Mouse (Mus musculus) CH12.LX (cell line): Measurements from ENCODE around the gene Ndufs6. TPM values are rescaled to one million over a fixed set of nuclear protein-coding genes. Genes with fewer than 3 reads are reported as not detected.

ENCODE experiments used
- DNase-seq: peaks from one replicate; pipeline ENCODE4 v3.0.0-alpha.2; 2013; ENCODE audit errors: extremely low read depth
- H3K27ac ChIP-seq: 2 replicates; pipeline ENCODE4 v1.5.1; 2012; ENCODE audit warnings: low read depth, mild to moderate bottlenecking, control low read depth, moderate library complexity; ENCODE audit not compliant: insufficient read depth
- H3K27me3 ChIP-seq: replicated peaks from 2 replicates; pipeline ENCODE3; 2012; ENCODE audit warnings: inconsistent platforms
- H3K36me3 ChIP-seq, 2 experiments: replicated peaks in 1 of 2; 2 replicates each; pipeline versions ENCODE3 to v1.6.1; 2012; ENCODE audit warnings: inconsistent platforms in 1 of 2, low read length in 1 of 2, mild to moderate bottlenecking in 1 of 2, mixed read lengths in 1 of 2, moderate library complexity in 1 of 2; ENCODE audit not compliant: control insufficient read depth in 1 of 2, insufficient read depth in 1 of 2
- H3K4me1 ChIP-seq, 2 experiments: 2 replicates each; pipeline ENCODE4 v1.6.1; 2012; ENCODE audit warnings: inconsistent platforms in 1 of 2, moderate library complexity in 1 of 2; ENCODE audit not compliant: insufficient read depth in 2 of 2, control insufficient read depth in 1 of 2
- H3K4me2 ChIP-seq: 2 replicates; pipeline ENCODE4 v1.6.1; 2012; ENCODE audit warnings: low read depth, mild to moderate bottlenecking, control low read depth; ENCODE audit not compliant: poor library complexity, insufficient read depth, severe bottlenecking
- H3K4me3 ChIP-seq, 3 experiments: fragments of 150-350 bp in 1 of 3; sonication (generic) in 1 of 3; replicated peaks in 1 of 3; 2 replicates each; pipeline versions ENCODE3 to v1.5.1; 2011 to 2012; ENCODE audit warnings: low read depth in 2 of 3, low read length in 2 of 3, mild to moderate bottlenecking in 2 of 3, moderate library complexity in 2 of 3, control low read depth in 1 of 3, improper control_type of control experiment in 1 of 3, inconsistent platforms in 1 of 3, mixed read lengths in 1 of 3; ENCODE audit not compliant: poor library complexity in 1 of 3
- H3K79me2 ChIP-seq: replicated peaks from 2 replicates; pipeline ENCODE4 v1.6.1; 2012; ENCODE audit warnings: mild to moderate bottlenecking, moderate library complexity; ENCODE audit not compliant: control insufficient read depth, poor library complexity, insufficient read depth, severe bottlenecking; ENCODE audit errors: extremely low read depth
- H3K9ac ChIP-seq: 2 replicates; pipeline ENCODE4 v1.6.1; 2012; ENCODE audit warnings: low read depth, mild to moderate bottlenecking, control low read depth, moderate library complexity; ENCODE audit not compliant: insufficient read depth
- H3K9me3 ChIP-seq: replicated peaks from 2 replicates; pipeline ENCODE3; 2012; ENCODE audit warnings: low read length, inconsistent platforms, mixed read lengths
- CHD2 ChIP-seq: IDR thresholded peaks from 2 replicates; pipeline ENCODE4 v1.6.1; 2011; ENCODE audit warnings: low read length, improper control_type of control experiment
- CTCF ChIP-seq, 2 experiments: IDR thresholded peaks in 1 of 2; conservative IDR thresholded peaks in 1 of 2; 2 replicates each; pipeline ENCODE4 v1.5.1; 2011 to 2012; ENCODE audit warnings: low read depth in 2 of 2, low read length in 2 of 2, improper control_type of control experiment in 1 of 2, inconsistent platforms in 1 of 2, mild to moderate bottlenecking in 1 of 2, moderate library complexity in 1 of 2
- ELF1 ChIP-seq: IDR thresholded peaks from 2 replicates; pipeline ENCODE4 v1.6.1; 2014; ENCODE audit warnings: low read depth, mild to moderate bottlenecking, inconsistent platforms, low read length, improper control_type of control experiment
- EP300 ChIP-seq: IDR thresholded peaks from 2 replicates; pipeline ENCODE4 v1.6.1; 2011; ENCODE audit warnings: low read length, improper control_type of control experiment
- GABPA ChIP-seq: IDR thresholded peaks from 2 replicates; pipeline ENCODE4 v1.6.1; 2012; ENCODE audit warnings: low read depth, low read length, improper control_type of control experiment, inconsistent platforms; ENCODE audit not compliant: insufficient replicate concordance
- HCFC1 ChIP-seq: IDR thresholded peaks from 2 replicates; pipeline ENCODE4 v1.6.1; 2012; ENCODE audit warnings: low read depth, mild to moderate bottlenecking, inconsistent platforms, low read length, improper control_type of control experiment
- IRF4 ChIP-seq: IDR thresholded peaks from 2 replicates; pipeline ENCODE4 v1.6.1; 2014; ENCODE audit warnings: low read depth, mild to moderate bottlenecking, inconsistent platforms, low read length, improper control_type of control experiment
- JUND ChIP-seq: conservative IDR thresholded peaks from 2 replicates; pipeline ENCODE4 v1.6.1; 2011; ENCODE audit warnings: low read depth, low read length, improper control_type of control experiment
- KAT2A ChIP-seq: IDR thresholded peaks from 2 replicates; pipeline ENCODE4 v1.6.1; 2012; ENCODE audit warnings: low read length, improper control_type of control experiment, inconsistent platforms; ENCODE audit not compliant: insufficient replicate concordance
- MAFK ChIP-seq: IDR thresholded peaks from 2 replicates; pipeline ENCODE4 v1.6.1; 2011; ENCODE audit warnings: low read length, improper control_type of control experiment; ENCODE audit not compliant: insufficient replicate concordance
- MAZ ChIP-seq: IDR thresholded peaks from 2 replicates; pipeline ENCODE4 v1.6.1; 2012; ENCODE audit warnings: low read depth, mild to moderate bottlenecking, inconsistent platforms, low read length, improper control_type of control experiment, moderate library complexity
- MEF2A ChIP-seq: IDR thresholded peaks from 2 replicates; pipeline ENCODE4 v1.6.1; 2014; ENCODE audit warnings: low read depth, mild to moderate bottlenecking, inconsistent platforms, low read length, improper control_type of control experiment, borderline replicate concordance
- NELFE ChIP-seq: IDR thresholded peaks from 2 replicates; pipeline ENCODE4 v1.6.1; 2011; ENCODE audit warnings: low read depth, low read length, improper control_type of control experiment
- PAX5 ChIP-seq: IDR thresholded peaks from 2 replicates; pipeline ENCODE4 v1.6.1; 2012; ENCODE audit warnings: low read length, inconsistent platforms, mixed read lengths
- POLR2A ChIP-seq: IDR thresholded peaks from 2 replicates; pipeline ENCODE4 v1.6.1; 2011; ENCODE audit warnings: low read depth, mild to moderate bottlenecking, improper control_type of control experiment, low read length
- RAD21 ChIP-seq: IDR thresholded peaks from 2 replicates; pipeline ENCODE4 v1.6.1; 2011; ENCODE audit warnings: low read depth, mild to moderate bottlenecking, low read length, improper control_type of control experiment, moderate library complexity
- RCOR1 ChIP-seq: conservative IDR thresholded peaks from 2 replicates; pipeline ENCODE4 v1.6.1; 2012; ENCODE audit warnings: low read depth, mild to moderate bottlenecking, inconsistent platforms, low read length, improper control_type of control experiment
- SIN3A ChIP-seq: IDR thresholded peaks from 2 replicates; pipeline ENCODE4 v1.6.1; 2012; ENCODE audit warnings: low read length, improper control_type of control experiment, inconsistent platforms
- SMC3 ChIP-seq: IDR thresholded peaks from 2 replicates; pipeline ENCODE4 v1.6.1; 2011; ENCODE audit warnings: low read depth, low read length, improper control_type of control experiment
- TBP ChIP-seq: conservative IDR thresholded peaks from 2 replicates; pipeline ENCODE4 v1.6.1; 2011; ENCODE audit warnings: low read depth, low read length, improper control_type of control experiment
- UBTF ChIP-seq: IDR thresholded peaks from 2 replicates; pipeline ENCODE4 v1.6.1; 2012; ENCODE audit warnings: low read depth, mild to moderate bottlenecking, inconsistent platforms, low read length, improper control_type of control experiment, moderate library complexity
- USF1 ChIP-seq: IDR thresholded peaks from 2 replicates; pipeline ENCODE4 v1.6.1; 2014; ENCODE audit warnings: low read depth, mild to moderate bottlenecking, inconsistent platforms, low read length, improper control_type of control experiment
- ZC3H11A ChIP-seq: IDR thresholded peaks from 2 replicates; pipeline ENCODE4 v1.6.1; 2012; ENCODE audit warnings: low read depth, mild to moderate bottlenecking, inconsistent platforms, low read length, improper control_type of control experiment
- ZKSCAN1 ChIP-seq: IDR thresholded peaks from 2 replicates; pipeline ENCODE4 v1.6.1; 2012; ENCODE audit warnings: low read depth, inconsistent platforms, low read length, improper control_type of control experiment, borderline replicate concordance
- ZMIZ1 ChIP-seq: IDR thresholded peaks from 2 replicates; pipeline ENCODE4 v1.6.1; 2012; ENCODE audit warnings: low read depth, mild to moderate bottlenecking, inconsistent platforms, low read length, improper control_type of control experiment
- dilution Hi-C: fragments of 300-500 bp; cut with MboI; formaldehyde crosslinking; loops from 2 replicates; pipeline ENCODE4 v1.14.3; 2020; ENCODE audit warnings: low sequenced_read_pairs; ENCODE audit not compliant: extremely low pct_unique_long_range_greater_than_20kb, extremely low pct_ligation_motif_present
- in situ Hi-C: fragments of 300-500 bp; cut with MboI; formaldehyde crosslinking; loops from 3 replicates; pipeline ENCODE4 v1.14.3; 2019; ENCODE audit warnings: low sequenced_read_pairs, low pct_ligation_motif_present, low pct_unique_long_range_greater_than_20kb, mixed read lengths
- polyA plus RNA-seq: library from polyadenylated mRNA; unstranded; fragments of >175 nt; gene quantifications from 2 replicates; pipeline ENCODE4 v1.2.1, GENCODE M21; 2012; ENCODE audit warnings: low read depth; ENCODE audit not compliant: insufficient read length
- total RNA-seq, 2 experiments: library from RNA; depleted of rRNA; stranded (reverse); fragments of 300-350 nt in 1 of 2; fragments of >200 nt in 1 of 2; gene quantifications; 2 replicates each; pipeline ENCODE4 v1.2.3; 2012 to 2014

Gene Ndufs6
- total and polyA plus RNA-seq, 3 experiments = 165 to 190 (median 182) TPM

DNA sequence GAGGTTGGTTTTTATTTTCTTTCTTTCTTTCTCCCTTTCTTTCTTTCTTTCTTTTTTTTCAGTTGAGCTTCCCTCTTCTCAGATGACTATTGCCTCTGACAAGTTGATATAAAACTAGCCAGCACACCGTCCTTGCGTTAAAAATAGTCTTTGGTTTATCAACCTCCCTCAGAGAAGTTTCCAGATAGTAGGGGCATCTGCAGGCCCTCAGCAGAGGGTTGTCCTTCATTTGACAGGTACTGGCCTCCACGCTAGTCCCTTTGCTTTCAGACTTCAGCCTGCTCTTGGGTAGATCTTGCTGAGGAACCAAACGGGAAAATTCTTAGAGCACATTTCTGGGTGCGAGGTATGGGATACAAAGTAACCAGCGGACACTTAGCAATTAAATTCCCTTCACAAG is 51.0 kb downstream of the Ndufs6 start:
- Histone ChIP-seq H3K36me3 (no peaks in the 10 kb centered on the region), H3K27ac (no peak overlapping the region), H3K9me3 (no peaks in the 10 kb centered on the region), H3K9ac (no peak overlapping the region), H3K4me2 (no peak overlapping the region), H3K79me2 (no peaks in the 10 kb centered on the region), H3K4me1 (peaks cover 0 to 42% of the 10 kb centered on the region in 2 experiments; a peak in 2 of 4 replicates), H3K4me3 (no peak overlapping the region), H3K27me3 (peaks cover 10% of the 10 kb centered on the region)
- dilution Hi-C loops = no loop called here
- no peak for DNase-seq
- no peak for TF ChIP-seq EP300
- TF ChIP-seq UBTF = no peak
- TF ChIP-seq ZC3H11A = no peak
- no peak for TF ChIP-seq NELFE
- no peak for TF ChIP-seq ZKSCAN1
- TF ChIP-seq CTCF (conservative IDR thresholded peaks at IDR 0.05 in 1 of 2, IDR thresholded peaks at IDR 0.05 in 1 of 2; ENCODE audit: low read depth in 2 of 2, low read length in 2 of 2) = no peak
- TF ChIP-seq RAD21 = no peak
- no peak for TF ChIP-seq MAZ
- TF ChIP-seq PAX5 = no peak
- TF ChIP-seq KAT2A = no peak
- no peak for TF ChIP-seq SMC3
- TF ChIP-seq TBP = no peak
- TF ChIP-seq SIN3A = no peak
- TF ChIP-seq MEF2A = no peak
- in situ Hi-C loops = no loop called here

DNA sequence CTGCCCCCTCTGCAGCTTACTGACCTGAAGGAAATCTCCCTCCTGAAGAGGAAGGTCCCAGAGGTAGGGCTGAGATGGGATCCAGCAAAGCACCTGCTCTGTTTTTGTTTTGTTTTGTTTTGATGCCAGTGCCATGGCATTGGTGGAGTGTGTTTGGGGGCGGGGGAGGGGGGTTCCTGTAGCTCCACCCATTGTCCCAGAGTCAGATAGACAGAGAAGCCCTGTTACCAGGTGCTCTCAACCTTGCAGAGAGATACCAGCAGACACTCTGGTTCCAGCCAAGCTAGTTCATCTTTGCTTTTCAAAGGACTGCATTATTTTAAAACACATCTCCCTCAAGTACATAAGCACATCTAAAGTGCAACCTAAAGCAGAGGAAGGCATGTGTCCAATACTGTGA is 54.8 kb downstream of the Ndufs6 start:
- Histone ChIP-seq H3K9me3 (no peaks in the 10 kb centered on the region), H3K27ac (no peak overlapping the region), H3K4me3 (no peak overlapping the region), H3K36me3 (no peaks in the 10 kb centered on the region), H3K9ac (no peak overlapping the region), H3K4me1 (peaks cover 9 to 62% of the 10 kb centered on the region in 2 experiments), H3K79me2 (no peaks in the 10 kb centered on the region), H3K4me2 (no peak overlapping the region), H3K27me3 (peaks cover 45% of the 10 kb centered on the region)
- DNase-seq = no peak
- dilution Hi-C loops (no loop called here), in situ Hi-C loops (no loop called here)
- TF ChIP-seq USF1 (no peak), EP300 (no peak), PAX5 (no peak), HCFC1 (no peak), ZC3H11A (no peak), NELFE (no peak), IRF4 (no peak), JUND (no peak), SIN3A (no peak), MAZ (no peak), ZMIZ1 (no peak), MAFK (no peak), ELF1 (no peak), POLR2A (no peak), CHD2 (no peak), UBTF (no peak), GABPA (no peak), RCOR1 (no peak), KAT2A (no peak), MEF2A (no peak)
